Mouse (Mus musculus) olfactory bulb, adult 2 months (tissue): Measurements from ENCODE around the gene Zdhhc4.

Experiments
- CTCF ChIP-seq: fragments of 200-500 bp; IDR thresholded peaks from 2 replicates; pipeline ENCODE4 v1.5.1; 2012; ENCODE audit warnings: low read depth, mild to moderate bottlenecking, low read length, moderate library complexity; ENCODE audit not compliant: insufficient read depth
- POLR2A ChIP-seq: fragments of 200-500 bp; IDR thresholded peaks from 2 replicates; pipeline ENCODE4 v1.6.1; 2012; ENCODE audit warnings: mild to moderate bottlenecking, low read depth, low read length, moderate library complexity; ENCODE audit not compliant: insufficient read depth

- TF ChIP-seq CTCF (no peak), POLR2A (no peak)
Measured at GRCm38 (mm10) chr5:143293404-143293803, 35.7 kb downstream of the Zdhhc4 start, which contains the start of gene Zfp853.
